Mouse (Mus musculus) urinary bladder, adult 18-20 months (tissue): Measurements from ENCODE around the gene Ugt1a5.
"Not testable (repeated sequence)": the region's sequence is repeated elsewhere in the genome, so short reads cannot be mapped to it uniquely, and the experiment has no call there.

Experiments used
- DNase-seq, 2 experiments: peaks; one replicate each; pipeline ENCODE4 v3.0.0; 2022; ENCODE audit warnings: low spot score in 2 of 2, mixed read lengths in 2 of 2

Gene Ugt1a5

GRCm38 (mm10) chr1:88165711-88166110 lies at the start of gene Ugt1a5:
Gene Ugt1a5 (plus strand): TSS chr1:88166012.
- DNase-seq = no peak

DNA sequence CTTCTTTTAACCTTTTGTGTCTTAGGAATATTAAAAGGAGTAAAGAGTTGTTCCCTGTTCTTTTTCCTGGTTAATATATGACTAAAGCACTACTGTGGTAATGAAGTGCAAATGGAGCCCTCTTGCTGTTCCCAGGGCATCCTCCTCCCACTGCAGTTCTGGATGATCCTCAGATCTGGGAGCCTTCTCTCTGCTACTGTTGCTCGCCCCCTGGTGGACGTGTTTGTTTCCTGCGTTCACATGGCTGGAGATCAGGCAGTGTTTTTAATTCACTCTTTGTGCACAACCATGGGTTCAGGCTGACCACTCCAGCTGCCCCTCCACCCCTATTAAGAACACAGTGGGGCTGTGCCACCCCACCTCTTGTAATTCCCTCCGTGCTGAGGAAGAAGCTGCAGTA lies 45.3 kb upstream of the Ugt1a5 start:
- DNase-seq = not testable (repeated sequence)

DNA sequence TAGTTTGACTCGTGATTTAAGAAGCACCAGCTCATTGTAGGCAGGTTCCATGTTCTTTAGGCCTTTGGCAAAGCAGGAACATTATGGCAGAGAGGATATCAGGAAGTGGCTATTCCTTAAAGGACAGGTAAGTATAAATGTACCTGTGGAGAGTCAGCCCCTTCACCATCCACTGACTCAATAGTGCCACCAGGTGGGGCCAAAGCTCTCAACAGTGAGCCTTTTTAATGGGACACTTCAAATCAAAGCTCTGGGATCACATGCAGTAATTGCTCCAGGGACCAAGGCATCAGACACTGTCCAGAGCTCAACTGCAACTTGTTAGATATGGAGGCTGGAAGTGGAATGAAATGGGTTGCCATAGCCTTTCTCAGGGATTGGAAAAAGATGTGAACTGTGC lies 44.3 kb upstream of the Ugt1a5 start:
- DNase-seq = not testable (repeated sequence)

DNA sequence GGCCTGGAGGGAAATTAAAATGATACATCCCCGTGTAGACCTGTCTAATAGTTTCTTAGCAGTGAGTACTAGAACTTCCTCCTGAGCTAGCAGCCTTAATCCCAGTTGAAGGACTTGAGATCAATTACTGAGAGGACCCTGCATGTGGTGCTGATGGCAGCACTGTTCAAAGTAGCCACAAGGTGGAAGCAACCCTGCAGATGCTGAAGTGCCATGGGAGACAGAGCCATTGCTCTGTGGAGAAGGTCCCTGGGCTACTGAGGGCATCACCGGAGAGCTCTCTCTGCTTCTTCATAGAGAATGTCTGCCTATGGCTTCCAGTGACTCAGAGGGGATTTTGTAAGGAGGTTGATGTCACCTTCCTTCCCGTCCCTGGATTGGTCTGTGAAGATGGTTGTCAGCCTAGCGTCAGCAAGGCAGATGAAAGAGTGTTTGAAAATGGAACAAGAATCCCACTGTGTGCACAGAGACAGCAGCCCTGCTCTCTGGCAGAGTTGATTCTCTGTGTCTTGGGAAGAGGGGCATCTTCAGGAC lies 39.9 kb upstream of the Ugt1a5 start:
- not testable (repeated sequence) for DNase-seq

GRCm38 (mm10) chr1:88129091-88129490 lies 36.7 kb upstream of the Ugt1a5 start:
- DNase-seq = not testable (repeated sequence)

GRCm38 (mm10) chr1:88130223-88130622 lies 35.6 kb upstream of the Ugt1a5 start:
- not testable (repeated sequence) for DNase-seq

DNA sequence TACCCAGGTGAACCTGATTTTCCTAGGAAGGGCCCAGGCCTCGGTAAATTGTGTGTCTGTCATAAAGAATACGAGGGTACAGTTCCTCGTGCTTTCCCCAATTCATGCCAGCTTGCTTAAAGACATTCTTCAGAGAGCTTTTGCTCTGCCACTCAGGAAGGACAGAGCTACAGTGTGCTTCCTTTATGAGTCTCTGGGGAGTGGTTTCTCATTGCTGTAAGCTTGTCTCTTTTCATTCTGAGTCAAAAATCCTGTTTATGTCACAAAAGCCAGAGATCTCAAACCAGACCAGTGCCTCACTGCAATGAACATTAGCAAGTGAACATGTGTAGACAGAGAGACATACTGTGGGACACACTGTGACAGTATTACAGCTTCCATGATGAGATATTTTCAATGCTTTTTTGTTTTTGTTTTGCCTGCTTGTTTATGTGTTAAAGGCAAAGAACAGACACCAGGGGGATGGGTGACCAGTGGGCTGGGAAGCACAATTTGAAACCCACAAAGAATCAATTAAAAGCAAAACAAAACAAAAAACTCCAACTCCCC lies 31.8 kb upstream of the Ugt1a5 start:
- DNase-seq = no peak

- DNase-seq = peak; percentile 48 to 84
These were observed 31.3 kb upstream of the Ugt1a5 start, which contains the start of gene Ugt1a6a for GRCm38 (mm10) chr1:88134457-88135011. Gene Ugt1a6a (plus strand): TSS chr1:88134809.

- not testable (repeated sequence) for DNase-seq
These were observed 30.4 kb upstream of the Ugt1a5 start for GRCm38 (mm10) chr1:88135229-88135904.

GRCm38 (mm10) chr1:88136646-88137045 lies 29.2 kb upstream of the Ugt1a5 start:
- DNase-seq = no peak

DNA sequence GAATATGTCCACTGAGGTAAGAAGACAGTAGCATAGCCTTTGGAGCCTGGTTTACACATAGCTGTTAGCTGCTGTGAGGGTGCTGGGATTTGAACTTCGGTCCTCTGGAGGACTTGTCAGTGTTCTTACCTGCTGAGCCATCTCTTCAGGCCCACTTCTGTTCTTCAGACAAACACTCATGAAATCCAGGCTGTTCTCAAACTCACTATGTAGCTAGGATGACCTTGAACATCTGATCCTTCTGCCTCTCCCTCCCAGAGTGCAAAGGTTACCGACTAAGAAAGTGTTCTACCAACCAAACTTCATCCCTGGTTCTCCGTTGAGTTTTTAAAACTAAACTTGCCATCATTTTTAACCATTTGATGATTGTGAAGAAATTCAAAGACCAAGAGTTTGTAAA lies 28.5 kb upstream of the Ugt1a5 start:
- DNase-seq = no peak

- DNase-seq = no peak
These were observed 27.7 kb upstream of the Ugt1a5 start for GRCm38 (mm10) chr1:88138145-88138544.

GRCm38 (mm10) chr1:88140492-88140891 lies 25.3 kb upstream of the Ugt1a5 start:
- not testable (repeated sequence) for DNase-seq

- DNase-seq = peak in 1 of 2 experiments; percentile 38
These were observed 21.7 kb upstream of the Ugt1a5 start for GRCm38 (mm10) chr1:88143966-88144675.

DNA sequence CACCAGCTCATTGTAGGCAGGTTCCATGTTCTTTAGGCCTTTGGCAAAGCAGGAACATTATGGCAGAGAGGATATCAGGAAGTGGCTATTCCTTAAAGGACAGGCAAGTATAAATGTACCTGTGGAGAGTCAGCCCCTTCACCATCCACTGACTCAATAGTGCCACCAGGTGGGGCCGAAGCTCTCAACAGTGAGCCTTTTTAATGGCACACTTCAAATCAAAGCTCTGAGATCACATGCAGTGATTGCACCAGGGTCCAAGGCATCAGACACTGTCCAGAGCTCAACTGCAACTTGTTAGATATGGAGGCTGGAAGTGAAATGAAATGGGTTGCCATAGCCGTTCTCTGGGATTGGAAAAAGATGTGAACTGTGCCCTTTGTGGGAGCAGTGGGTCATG lies 20.5 kb upstream of the Ugt1a5 start:
- not testable (repeated sequence) for DNase-seq

GRCm38 (mm10) chr1:88150133-88150532 lies 15.7 kb upstream of the Ugt1a5 start:
- not testable (repeated sequence) for DNase-seq

- peak in 1 of 2 experiments; percentile 68 for DNase-seq
These were observed 7.4 kb upstream of the Ugt1a5 start for GRCm38 (mm10) chr1:88158430-88158829.

DNA sequence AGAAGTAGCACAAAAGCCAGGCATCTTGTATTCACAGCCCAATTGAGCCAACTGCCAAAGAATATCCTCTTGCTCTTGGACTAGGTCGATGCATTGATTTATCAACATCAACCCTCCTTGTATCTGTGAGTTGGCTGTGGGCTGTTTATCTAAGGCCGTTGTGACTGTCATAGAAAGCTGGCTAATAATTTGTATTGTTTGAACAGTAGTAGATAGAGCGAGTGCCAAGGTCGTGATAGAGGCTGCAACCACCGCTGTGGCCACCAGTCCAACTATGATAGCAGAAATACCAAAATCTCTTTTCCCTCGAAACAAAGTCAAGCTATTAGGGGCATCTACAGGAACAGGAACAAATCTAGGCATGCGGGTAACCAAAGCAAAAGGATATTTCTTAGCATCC lies 6.4 kb downstream of the Ugt1a5 start:
- not testable (repeated sequence) for DNase-seq

DNA sequence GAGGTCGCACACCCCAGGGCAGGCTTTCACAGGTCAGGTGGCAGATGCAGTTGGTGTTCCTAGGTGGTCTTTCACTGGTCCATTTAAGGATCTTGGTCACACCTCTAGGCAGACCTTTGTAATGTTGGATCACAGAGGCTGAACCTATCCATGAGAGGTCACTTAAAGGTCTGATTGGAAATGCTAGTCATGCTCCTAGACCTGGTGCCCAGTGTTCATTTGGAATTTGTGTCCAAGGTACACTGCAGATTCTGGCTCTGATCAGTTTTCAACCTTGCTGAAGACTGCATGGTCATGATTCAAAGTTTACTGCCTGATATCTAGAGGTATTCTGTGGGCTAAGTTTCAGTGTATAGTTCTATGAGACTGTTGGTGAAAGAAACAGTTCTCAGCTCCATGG lies 13.8 kb downstream of the Ugt1a5 start:
- no peak for DNase-seq

DNA sequence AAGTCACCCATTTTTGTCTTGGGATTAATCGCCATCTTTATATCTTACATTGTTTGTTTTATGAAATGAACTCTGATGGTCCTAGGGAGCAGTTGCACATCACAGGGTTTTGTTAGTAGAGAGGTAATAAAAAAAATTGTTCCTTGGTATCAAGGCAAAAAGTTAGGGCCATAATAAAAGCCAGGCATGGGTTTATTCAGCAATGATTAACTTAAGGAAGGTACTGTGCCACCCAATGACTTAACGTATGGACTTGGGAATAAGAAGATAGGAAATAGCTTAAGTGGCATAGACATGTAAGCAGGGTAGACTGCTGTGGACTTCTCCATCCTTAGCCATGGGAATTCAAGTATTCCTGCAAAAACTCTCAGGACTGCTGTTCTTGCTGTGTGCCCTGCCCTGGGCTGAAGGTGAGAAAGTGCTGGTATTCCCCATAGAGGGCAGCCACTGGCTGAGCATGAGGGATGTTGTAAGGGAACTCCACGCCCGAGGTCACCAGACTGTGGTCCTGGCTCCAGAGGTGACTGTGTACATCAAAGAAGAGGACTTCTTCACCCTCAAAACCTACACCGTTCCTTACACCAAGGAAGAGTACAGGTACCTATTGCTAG lies 20.6 kb downstream of the Ugt1a5 start:
- DNase-seq = no peak

DNA sequence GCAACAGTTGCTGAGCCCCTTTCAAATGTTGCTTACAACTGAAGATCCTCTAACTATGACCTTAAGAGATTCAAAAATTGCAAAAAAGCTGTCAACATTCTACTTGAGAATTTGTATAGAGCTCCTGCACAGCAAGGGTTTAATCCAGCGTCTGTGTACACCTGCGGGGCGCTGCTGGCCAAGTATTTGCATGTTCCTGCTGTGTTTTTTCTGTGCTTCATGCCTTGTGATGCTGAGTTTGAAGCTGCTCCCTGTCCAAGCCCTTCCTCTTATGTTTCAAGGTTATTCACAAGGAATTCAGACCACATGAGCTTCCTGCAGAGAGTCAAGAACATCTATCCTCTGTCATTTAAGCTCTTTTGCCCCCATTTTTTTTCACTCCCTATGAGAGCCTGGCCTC lies 26.3 kb downstream of the Ugt1a5 start:
- DNase-seq = no peak

GRCm38 (mm10) chr1:88195687-88196086 lies 29.9 kb downstream of the Ugt1a5 start:
- no peak for DNase-seq
